Mouse (Mus musculus): ENCODE measurements around the gene Defb28.

Defb28 gene

GRCm38 (mm10) chr2:152517981-152518380, at the start of gene Defb28:
Gene Defb28, plus strand, starts transcription at chr2:152518255.
- no peak for DNase-seq (ENCODE audit: low spot score)

GRCm38 (mm10) chr2:152470973-152471372, 47.1 kb upstream of the Defb28 start:
- peak; percentile 10 for DNase-seq (ENCODE audit: low spot score)

- DNase-seq (ENCODE audit: low spot score), result no peak
Observed at GRCm38 (mm10) chr2:152472434-152472833, 45.6 kb upstream of the Defb28 start.

- no peak for DNase-seq (ENCODE audit: low spot score)
Observed at GRCm38 (mm10) chr2:152476763-152477162, 41.3 kb upstream of the Defb28 start, which contains the start of gene Defb20. Gene Defb20, plus strand, starts transcription at chr2:152477063.

- no peak for DNase-seq (ENCODE audit: low spot score)
Observed at GRCm38 (mm10) chr2:152480881-152481280, 37.2 kb upstream of the Defb28 start.

GRCm38 (mm10) chr2:152481726-152482125, 36.3 kb upstream of the Defb28 start:
- DNase-seq (ENCODE audit: low spot score), result no peak

- DNase-seq (ENCODE audit: low spot score), result no peak
Observed at GRCm38 (mm10) chr2:152487024-152487423, 31.0 kb upstream of the Defb28 start.

GRCm38 (mm10) chr2:152490038-152490437, 28.0 kb upstream of the Defb28 start, which contains the start of gene Defb22:
Gene Defb22, minus strand, starts transcription at chr2:152490138.
- no peak for DNase-seq (ENCODE audit: low spot score)

GRCm38 (mm10) chr2:152493151-152493550, 24.9 kb upstream of the Defb28 start:
- no peak for DNase-seq (ENCODE audit: low spot score)

- no peak for DNase-seq (ENCODE audit: low spot score)
Observed at GRCm38 (mm10) chr2:152498020-152498419, 20.0 kb upstream of the Defb28 start.

- DNase-seq (ENCODE audit: low spot score), result no peak
Observed at GRCm38 (mm10) chr2:152500204-152500862, 17.7 kb upstream of the Defb28 start.

- no peak for DNase-seq (ENCODE audit: low spot score)
Observed at GRCm38 (mm10) chr2:152500863-152501229, 17.2 kb upstream of the Defb28 start.

GRCm38 (mm10) chr2:152503950-152504349, 14.1 kb upstream of the Defb28 start:
- no peak for DNase-seq (ENCODE audit: low spot score)

GRCm38 (mm10) chr2:152511592-152511991, 6.5 kb upstream of the Defb28 start, which contains the start of gene Defb26:
Gene Defb26, minus strand, starts transcription at chr2:152511692.
- no peak for DNase-seq (ENCODE audit: low spot score)

- DNase-seq (ENCODE audit: low spot score), result no peak
Observed at GRCm38 (mm10) chr2:152516084-152516483, 2.0 kb upstream of the Defb28 start.

GRCm38 (mm10) chr2:152539944-152540710, 22.1 kb downstream of the Defb28 start, which contains the start of gene Defb29:
Gene Defb29, minus strand, starts transcription at chr2:152540098.
- DNase-seq (ENCODE audit: low spot score), result no peak

- DNase-seq (ENCODE audit: low spot score), result no peak
Observed at GRCm38 (mm10) chr2:152541979-152542378, 23.9 kb downstream of the Defb28 start.

- no peak for DNase-seq (ENCODE audit: low spot score)
Observed at GRCm38 (mm10) chr2:152542897-152543296, 24.8 kb downstream of the Defb28 start.

GRCm38 (mm10) chr2:152543478-152543877, 25.4 kb downstream of the Defb28 start:
- DNase-seq (ENCODE audit: low spot score), result no peak

GRCm38 (mm10) chr2:152544691-152545090, 26.6 kb downstream of the Defb28 start:
- no peak for DNase-seq (ENCODE audit: low spot score)

GRCm38 (mm10) chr2:152548124-152548523, 30.1 kb downstream of the Defb28 start:
- no peak for DNase-seq (ENCODE audit: low spot score)

- no peak for DNase-seq (ENCODE audit: low spot score)
Observed at GRCm38 (mm10) chr2:152553774-152554423, 35.8 kb downstream of the Defb28 start.

GRCm38 (mm10) chr2:152556655-152557054, 38.6 kb downstream of the Defb28 start:
- DNase-seq (ENCODE audit: low spot score), result no peak

Data from T-cell, adult 2 months (primary cell).